Mouse (Mus musculus) stomach, postnatal 0 days (tissue): ENCODE measurements around the gene Olfr631. TPM values are rescaled to one million over a fixed set of nuclear protein-coding genes. Genes with fewer than 3 reads are reported as not detected.

ENCODE experiments used
- ATAC-seq: fragments of 200-750 bp; cut with Nextera tagmentation; 2 replicates; pipeline ENCODE4 v1.8.0; 2017; ENCODE audit not compliant: low FRiP score, low TSS enrichment
- DNase-seq: peaks from one replicate; pipeline ENCODE4 v3.0.0-alpha.2; 2016; ENCODE audit warnings: low spot score
- H3K27ac ChIP-seq: fragments of 300-500 bp; sonication (generic); replicated peaks from 2 replicates; pipeline ENCODE4 v1.5.1; 2014; ENCODE audit warnings: mild to moderate bottlenecking, control low read depth
- H3K27me3 ChIP-seq: fragments of 300-500 bp; sonication (generic); 2 replicates; pipeline ENCODE4 v1.6.1; 2014; ENCODE audit warnings: low read length; ENCODE audit not compliant: control insufficient read depth, insufficient read depth
- H3K36me3 ChIP-seq: fragments of 300-500 bp; sonication (generic); 2 replicates; pipeline ENCODE4 v1.6.1; 2014; ENCODE audit warnings: low read length, mixed read lengths; ENCODE audit not compliant: control insufficient read depth, insufficient read depth
- H3K4me1 ChIP-seq: fragments of 300-500 bp; sonication (generic); replicated peaks from 2 replicates; pipeline ENCODE4 v1.6.1; 2014; ENCODE audit warnings: antibody characterized with exemption; ENCODE audit not compliant: control insufficient read depth, insufficient read depth
- H3K4me2 ChIP-seq: fragments of 300-500 bp; sonication (generic); replicated peaks from 2 replicates; pipeline ENCODE4 v1.6.1; 2014; ENCODE audit warnings: low read depth, mild to moderate bottlenecking, control low read depth, moderate library complexity
- H3K4me3 ChIP-seq: fragments of 300-500 bp; sonication (generic); 2 replicates; pipeline ENCODE4 v1.5.1; 2014; ENCODE audit warnings: low read depth, low read length, control low read depth
- H3K9ac ChIP-seq: fragments of 300-500 bp; sonication (generic); 2 replicates; pipeline ENCODE4 v1.6.1; 2014; ENCODE audit warnings: mild to moderate bottlenecking, low read length, control low read depth, mixed read lengths
- H3K9me3 ChIP-seq: fragments of 300-500 bp; sonication (generic); 2 replicates; pipeline ENCODE4 v1.6.1; 2016; ENCODE audit warnings: low read length; ENCODE audit not compliant: control insufficient read depth
- CTCF ChIP-seq: IDR thresholded peaks from 2 replicates; pipeline ENCODE4 v1.5.1; 2016; ENCODE audit warnings: antibody characterized with exemption, low read depth, mild to moderate bottlenecking, moderate library complexity
- EP300 ChIP-seq: optimal IDR thresholded peaks from 2 replicates; pipeline ENCODE3; 2016; ENCODE audit warnings: antibody characterized with exemption
- whole genome bisulfite sequencing: fragments of 180-500 bp; shearing (Covaris S2); extraction: QIAGEN DNeasy Blood & Tissue Kit; methylation state at CpG from one replicate; pipeline ENCODE4 v1.1.7; 2014; 5-methylcytosine and 5-hydroxymethylcytosine counted together
- polyA plus RNA-seq: library from polyadenylated mRNA; unstranded; fragments of >200 nt; fragmentation: Nextera tagmentation; extraction: Ambion mirVana; gene quantifications from 2 replicates; pipeline ENCODE4 v1.2.1, GENCODE M21; 2015

Gene Olfr631
- polyA plus RNA-seq, 1 experiment from 2014 or later, result not detected

GRCm38 (mm10) chr7:103971782-103972181, 43.2 kb downstream of the Olfr631 start:
- DNase-seq, result no peak
- 61% methylated on average over 1 of the region's 1 CpGs for WGBS
- H3K27me3 ChIP-seq, result no peaks in the 10 kb centered on the region
- H3K4me1 ChIP-seq, result no peaks in the 10 kb centered on the region
- no peak for ATAC-seq
- H3K36me3 ChIP-seq, result no peaks in the 10 kb centered on the region
- H3K4me3 ChIP-seq, result no peak overlapping the region
- no peaks in the 10 kb centered on the region for H3K9me3 ChIP-seq
- TF ChIP-seq CTCF (no peak), EP300 (no peak)
- H3K9ac ChIP-seq, result no peak overlapping the region
- no peak overlapping the region for H3K27ac ChIP-seq
- H3K4me2 ChIP-seq, result no peak overlapping the region

Other genes starting within 250 kb of the Olfr631 start
- gene Olfr625-ps1, start 246.1 kb upstream of the Olfr631 start, polyA plus RNA-seq, result not detected in 2 replicates
- gene Olfr243, start 214.2 kb upstream of the Olfr631 start, polyA plus RNA-seq, result not detected in 2 replicates
- not detected in 2 replicates for gene Olfr628, start 198.5 kb upstream of the Olfr631 start, polyA plus RNA-seq
- not detected in 2 replicates for gene Olfr629, start 183.9 kb upstream of the Olfr631 start, polyA plus RNA-seq
- not detected in 2 replicates for gene Olfr630, start 171.5 kb upstream of the Olfr631 start, polyA plus RNA-seq
- gene Olfr69, start 157.2 kb upstream of the Olfr631 start, polyA plus RNA-seq, result not detected in 2 replicates
- gene Olfr68, start 149.1 kb upstream of the Olfr631 start, polyA plus RNA-seq, result 0.02 TPM in 1 of 2 replicates, not detected in the other
- not detected in 2 replicates for gene Olfr67, start 137.0 kb upstream of the Olfr631 start, polyA plus RNA-seq
- 137 and 177 TPM in 2 replicates for gene Hbb-bt, start 114.8 kb upstream of the Olfr631 start, polyA plus RNA-seq
- 597 and 747 TPM in 2 replicates for gene Hbb-bs, start 100.7 kb upstream of the Olfr631 start, polyA plus RNA-seq
- gene Hbb-bh2, start 88.3 kb upstream of the Olfr631 start, polyA plus RNA-seq, result not detected in 2 replicates
- gene Hbb-bh1, start 85.7 kb upstream of the Olfr631 start, polyA plus RNA-seq, result not detected in 2 replicates
- gene Hbb-y, start 75.6 kb upstream of the Olfr631 start, polyA plus RNA-seq, result not detected in 2 replicates
- gene Olfr66, start 42.6 kb upstream of the Olfr631 start, polyA plus RNA-seq, result not detected in 2 replicates
- not detected in 2 replicates for gene Olfr64, start 34.3 kb upstream of the Olfr631 start, polyA plus RNA-seq
- not detected in 2 replicates for gene Olfr65, start 25.3 kb upstream of the Olfr631 start, polyA plus RNA-seq
- gene Olfr632, start 5.5 kb downstream of the Olfr631 start, polyA plus RNA-seq, result not detected in 2 replicates
- gene Olfr633, start 15.6 kb downstream of the Olfr631 start, polyA plus RNA-seq, result not detected in 2 replicates
- gene Olfr635, start 42.3 kb downstream of the Olfr631 start, polyA plus RNA-seq, result 0.01 TPM in 1 of 2 replicates, not detected in the other
- not detected in 2 replicates for gene Olfr638, start 69.9 kb downstream of the Olfr631 start, polyA plus RNA-seq
- 0.01 TPM in 1 of 2 replicates, not detected in the other for gene Olfr639, start 88.5 kb downstream of the Olfr631 start, polyA plus RNA-seq
- gene Olfr640, start 96.7 kb downstream of the Olfr631 start, polyA plus RNA-seq, result 0.04 TPM in 1 of 2 replicates, not detected in the other
- not detected in 2 replicates for gene Olfr641, start 106.6 kb downstream of the Olfr631 start, polyA plus RNA-seq
- gene Olfr642, start 123.8 kb downstream of the Olfr631 start, polyA plus RNA-seq, result not detected in 2 replicates
- gene 4930516K23Rik, start 132.6 kb downstream of the Olfr631 start, polyA plus RNA-seq, result not detected in 2 replicates
- gene Olfr644, start 143.0 kb downstream of the Olfr631 start, polyA plus RNA-seq, result not detected in 2 replicates
- gene Olfr645, start 156.6 kb downstream of the Olfr631 start, polyA plus RNA-seq, result not detected in 2 replicates
- 0.11 TPM in 1 of 2 replicates, not detected in the other for gene Olfr646, start 176.0 kb downstream of the Olfr631 start, polyA plus RNA-seq
- not detected in 2 replicates for gene Ubqln5, start 201.0 kb downstream of the Olfr631 start, polyA plus RNA-seq
- not detected in 2 replicates for gene Olfr643, start 208.6 kb downstream of the Olfr631 start, polyA plus RNA-seq
- not detected in 2 replicates for gene Ubqln3, start 214.5 kb downstream of the Olfr631 start, polyA plus RNA-seq
- gene Ubqlnl, start 221.7 kb downstream of the Olfr631 start, polyA plus RNA-seq, result not detected in 2 replicates
- gene Olfm5, start 236.0 kb downstream of the Olfr631 start, polyA plus RNA-seq, result not detected in 2 replicates